Mouse (Mus musculus): ENCODE data around the gene Vmn1r24.
"Not testable (repeated sequence)": the region's sequence is repeated elsewhere in the genome, so short reads cannot be mapped to it uniquely, and the experiment has no call there.

Gene Vmn1r24

DNA sequence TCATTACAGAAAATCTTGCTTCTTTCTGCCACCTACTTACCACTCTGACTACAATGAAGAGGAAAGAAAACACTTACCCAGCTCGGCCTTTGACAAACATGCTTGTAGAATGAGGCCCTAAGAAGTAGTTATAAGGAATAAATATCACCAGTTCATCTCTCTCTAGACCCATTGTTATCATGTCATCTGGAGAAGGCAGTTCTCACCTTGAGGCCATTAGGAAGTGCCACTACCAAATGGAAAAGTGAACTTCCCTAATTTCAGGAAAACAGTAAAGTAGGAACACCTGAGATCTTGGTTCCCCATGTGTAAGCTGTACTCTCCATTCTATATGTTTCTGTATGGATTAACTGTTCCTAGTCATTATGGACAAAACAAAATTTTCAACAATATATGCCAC, at the start of gene Vmn1r24:
TSS of gene Vmn1r24 (minus strand) at position 101 of the 400 bp plus-strand sequence.
- DNase-seq (ENCODE audit: low spot score), result not testable (repeated sequence)

DNA sequence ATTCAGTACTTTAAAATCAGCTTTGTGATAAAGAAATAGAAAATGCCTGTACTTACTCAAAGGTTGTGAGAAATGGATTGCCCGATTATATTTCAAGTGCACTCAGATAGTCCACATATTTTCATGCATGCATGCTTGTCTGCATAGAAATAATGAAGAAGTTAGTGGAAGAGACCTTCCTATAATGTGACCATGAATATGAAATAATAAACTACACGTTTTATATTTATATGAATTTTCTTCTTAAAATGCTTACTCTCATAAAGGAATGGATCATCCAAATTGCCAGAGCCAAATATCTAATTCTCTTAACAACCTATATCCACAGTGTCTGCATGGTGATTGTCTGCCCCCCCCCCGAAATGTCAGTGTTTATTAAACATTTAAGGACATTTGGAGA, 19.4 kb upstream of the Vmn1r24 start, which contains the start of gene Vmn1r25:
TSS of gene Vmn1r25 (minus strand) at position 101 of the 400 bp plus-strand sequence.
- no peak for DNase-seq (ENCODE audit: low spot score)

GRCm38 (mm10) chr6:57926738-57927137, 34.6 kb downstream of the Vmn1r24 start, which contains the start of gene Vmn1r23:
TSS of gene Vmn1r23 (minus strand) at chr6:57926838.
- no peak for DNase-seq (ENCODE audit: low spot score)

DNA sequence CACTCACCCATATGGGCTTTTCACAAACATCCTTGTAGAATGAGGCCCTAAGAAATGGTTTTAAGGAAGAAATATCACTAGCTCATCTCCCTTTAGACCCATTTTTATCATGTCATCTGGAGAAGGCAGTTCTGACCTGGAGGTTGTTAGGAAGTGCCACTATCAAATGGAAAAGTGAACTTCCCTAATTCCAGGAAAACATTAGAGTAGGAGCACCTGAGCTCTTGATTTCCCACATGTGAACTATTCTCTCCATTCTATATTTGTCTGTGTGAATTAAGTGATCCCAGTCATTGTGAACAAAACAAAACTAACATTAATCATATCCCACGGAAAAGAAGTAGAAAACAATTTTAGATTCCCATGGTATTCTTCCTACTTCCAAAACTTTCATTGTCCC, 53.4 kb downstream of the Vmn1r24 start, which contains the start of gene Vmn1r22:
TSS of gene Vmn1r22 (minus strand) at position 101 of the 400 bp plus-strand sequence.
- DNase-seq (ENCODE audit: low spot score), result no peak

All from adipocyte (in vitro differentiated cells).